Mouse (Mus musculus) erythroblast, embryonic 14.5 days (primary cell): ENCODE measurements around the gene Mnx1.

Experiments used
- GATA1 ChIP-seq: IDR thresholded peaks from 2 replicates; pipeline ENCODE4 v1.6.1; 2012; ENCODE audit warnings: low read length, inconsistent platforms, mixed read lengths
- TAL1 ChIP-seq: IDR thresholded peaks from 3 replicates; pipeline ENCODE4 v1.6.1; 2012; ENCODE audit warnings: low read length, inconsistent platforms, mixed read lengths

- no peak for TF ChIP-seq TAL1
- TF ChIP-seq GATA1: no peak
Measured at GRCm38 (mm10) chr5:29484965-29485940, 7.0 kb upstream of the Mnx1 start.
